Mouse (Mus musculus): Measurements from ENCODE around the gene Pwwp2b. TPM values are rescaled to one million over a fixed set of nuclear protein-coding genes. Genes with fewer than 3 reads are reported as not detected.
A peak's percentile ranks its signal among the peaks of the same experiment; 100 is the strongest.

Pwwp2b gene
- polyA plus RNA-seq, 1 experiment from 2014 or later = 5.8 TPM

GRCm38 (mm10) chr7:139252986-139253385 is 4.7 kb downstream of the Pwwp2b start:
- Histone ChIP-seq H3K27ac (0 out of 2 replicates have a peak overlapping the region, but pooled peaks have one; percentile 39), H3K27me3 (ENCODE audit: low read depth, poor library complexity, severe bottlenecking) (peaks cover 35% of the 10 kb centered on the region), H3K36me3 (peaks cover 6% of the 10 kb centered on the region; the same call in 1 of the 2 replicates), H3K4me3 (no peak overlapping the region), H3K9me3 (replicated peaks) (no peaks in the 10 kb centered on the region), H3K4me1 (peaks cover 46% of the 10 kb centered on the region)
- 75% methylated on average over 9 of the region's 9 CpGs for WGBS
- DNase-seq (ENCODE audit: low spot score) = no peak

GRCm38 (mm10) chr7:139253462-139253861 is 5.2 kb downstream of the Pwwp2b start:
- H3K27ac ChIP-seq = 0 out of 2 replicates have a peak overlapping the region, but pooled peaks have one; percentile 39
- peaks cover 41% of the 10 kb centered on the region for H3K4me1 ChIP-seq
- 71% methylated on average over 3 of the region's 3 CpGs for WGBS
- H3K9me3 ChIP-seq (replicated peaks) = no peaks in the 10 kb centered on the region
- peaks cover 6% of the 10 kb centered on the region; the same call in 1 of the 2 replicates for H3K36me3 ChIP-seq
- no peak for DNase-seq (ENCODE audit: low spot score)
- no peak overlapping the region for H3K4me3 ChIP-seq
- peaks cover 35% of the 10 kb centered on the region for H3K27me3 ChIP-seq (ENCODE audit: low read depth, poor library complexity, severe bottlenecking)

GRCm38 (mm10) chr7:139254626-139255025 is 6.3 kb downstream of the Pwwp2b start:
- Histone ChIP-seq H3K9me3 (replicated peaks) (no peaks in the 10 kb centered on the region), H3K4me1 (peaks cover 30% of the 10 kb centered on the region), H3K27me3 (ENCODE audit: low read depth, poor library complexity, severe bottlenecking) (peaks cover 24% of the 10 kb centered on the region), H3K4me3 (no peak overlapping the region), H3K36me3 (peaks cover 6% of the 10 kb centered on the region; the same call in 1 of the 2 replicates), H3K27ac (no peak overlapping the region)
- 85% methylated on average over 5 of the region's 5 CpGs for WGBS
- DNase-seq (ENCODE audit: low spot score) = no peak

GRCm38 (mm10) chr7:139257752-139258542 is 9.7 kb downstream of the Pwwp2b start:
- no peaks in the 10 kb centered on the region for H3K9me3 ChIP-seq (replicated peaks)
- H3K4me1 ChIP-seq = peaks cover 12% of the 10 kb centered on the region; the same call in 1 of the 2 replicates
- peaks cover 13% of the 10 kb centered on the region; the same call in 1 of the 2 replicates for H3K36me3 ChIP-seq
- WGBS = 77% methylated on average over 10 of the region's 10 CpGs
- H3K27ac ChIP-seq = no peak overlapping the region
- no peaks in the 10 kb centered on the region for H3K27me3 ChIP-seq (ENCODE audit: low read depth, poor library complexity, severe bottlenecking)
- no peak for DNase-seq (ENCODE audit: low spot score)
- no peak overlapping the region for H3K4me3 ChIP-seq

GRCm38 (mm10) chr7:139264337-139264736 is 16.1 kb downstream of the Pwwp2b start:
- Histone ChIP-seq H3K4me3 (no peak overlapping the region), H3K4me1 (no peaks in the 10 kb centered on the region), H3K27ac (no peak overlapping the region), H3K36me3 (peaks cover 9% of the 10 kb centered on the region; the same call in 1 of the 2 replicates), H3K27me3 (ENCODE audit: low read depth, poor library complexity, severe bottlenecking) (no peaks in the 10 kb centered on the region), H3K9me3 (replicated peaks) (no peaks in the 10 kb centered on the region)
- DNase-seq (ENCODE audit: low spot score) = no peak
- WGBS = 57% methylated on average over 4 of the region's 4 CpGs

GRCm38 (mm10) chr7:139265634-139266033 is 17.4 kb downstream of the Pwwp2b start:
- Histone ChIP-seq H3K36me3 (peaks cover 9% of the 10 kb centered on the region; the same call in 1 of the 2 replicates), H3K4me3 (no peak overlapping the region), H3K4me1 (no peaks in the 10 kb centered on the region), H3K9me3 (replicated peaks) (no peaks in the 10 kb centered on the region), H3K27ac (no peak overlapping the region), H3K27me3 (ENCODE audit: low read depth, poor library complexity, severe bottlenecking) (no peaks in the 10 kb centered on the region)
- no peak for DNase-seq (ENCODE audit: low spot score)
- WGBS = 75% methylated on average over 6 of the region's 6 CpGs

GRCm38 (mm10) chr7:139266431-139266830 is 18.1 kb downstream of the Pwwp2b start:
- Histone ChIP-seq H3K27me3 (ENCODE audit: low read depth, poor library complexity, severe bottlenecking) (no peaks in the 10 kb centered on the region), H3K9me3 (replicated peaks) (no peaks in the 10 kb centered on the region), H3K36me3 (0 out of 2 replicates have a peak, but pooled peaks cover 3% of the 10 kb centered on the region), H3K27ac (no peak overlapping the region), H3K4me1 (no peaks in the 10 kb centered on the region), H3K4me3 (no peak overlapping the region)
- WGBS = 85% methylated on average over 6 of the region's 6 CpGs
- DNase-seq (ENCODE audit: low spot score) = no peak

GRCm38 (mm10) chr7:139266886-139267870 is 18.9 kb downstream of the Pwwp2b start:
- WGBS = 78% methylated on average over 8 of the region's 8 CpGs
- Histone ChIP-seq H3K36me3 (0 out of 2 replicates have a peak, but pooled peaks cover 2% of the 10 kb centered on the region), H3K27ac (no peak overlapping the region), H3K9me3 (replicated peaks) (no peaks in the 10 kb centered on the region), H3K4me1 (peaks cover 1% of the 10 kb centered on the region; the same call in 1 of the 2 replicates), H3K4me3 (no peak overlapping the region), H3K27me3 (ENCODE audit: low read depth, poor library complexity, severe bottlenecking) (no peaks in the 10 kb centered on the region)
- DNase-seq (ENCODE audit: low spot score) = no peak

GRCm38 (mm10) chr7:139270738-139271137 is 22.5 kb downstream of the Pwwp2b start:
- 73% methylated on average over 1 of the region's 1 CpGs for WGBS
- Histone ChIP-seq H3K36me3 (0 out of 2 replicates have a peak, but pooled peaks cover 2% of the 10 kb centered on the region), H3K4me1 (peaks cover 18% of the 10 kb centered on the region), H3K4me3 (no peak overlapping the region), H3K27me3 (ENCODE audit: low read depth, poor library complexity, severe bottlenecking) (no peaks in the 10 kb centered on the region), H3K9me3 (replicated peaks) (no peaks in the 10 kb centered on the region), H3K27ac (no peak overlapping the region)
- no peak for DNase-seq (ENCODE audit: low spot score)

- 86% methylated on average over 5 of the region's 5 CpGs for WGBS
- DNase-seq (ENCODE audit: low spot score) = no peak
- Histone ChIP-seq H3K4me3 (no peak overlapping the region), H3K27ac (no peak overlapping the region), H3K36me3 (0 out of 2 replicates have a peak, but pooled peaks cover 2% of the 10 kb centered on the region), H3K9me3 (replicated peaks) (no peaks in the 10 kb centered on the region), H3K27me3 (ENCODE audit: low read depth, poor library complexity, severe bottlenecking) (no peaks in the 10 kb centered on the region), H3K4me1 (peaks cover 18% of the 10 kb centered on the region)
Measured at GRCm38 (mm10) chr7:139271871-139272270, 23.6 kb downstream of the Pwwp2b start.

GRCm38 (mm10) chr7:139272639-139273396 is 24.5 kb downstream of the Pwwp2b start:
- Histone ChIP-seq H3K27me3 (ENCODE audit: low read depth, poor library complexity, severe bottlenecking) (no peaks in the 10 kb centered on the region), H3K4me3 (no peak overlapping the region), H3K4me1 (peaks cover 18% of the 10 kb centered on the region), H3K27ac (peak overlapping the region; percentile 16; the same call in 1 of the 2 replicates), H3K9me3 (replicated peaks) (no peaks in the 10 kb centered on the region), H3K36me3 (0 out of 2 replicates have a peak, but pooled peaks cover 2% of the 10 kb centered on the region)
- no peak for DNase-seq (ENCODE audit: low spot score)
- 32% methylated on average over 1 of the region's 1 CpGs for WGBS

- no peaks in the 10 kb centered on the region for H3K27me3 ChIP-seq (ENCODE audit: low read depth, poor library complexity, severe bottlenecking)
- WGBS = 67% methylated on average over 2 of the region's 2 CpGs
- H3K27ac ChIP-seq = no peak overlapping the region
- no peak overlapping the region for H3K4me3 ChIP-seq
- DNase-seq (ENCODE audit: low spot score) = no peak
- H3K36me3 ChIP-seq = 0 out of 2 replicates have a peak, but pooled peaks cover 2% of the 10 kb centered on the region
- H3K9me3 ChIP-seq (replicated peaks) = no peaks in the 10 kb centered on the region
- H3K4me1 ChIP-seq = peaks cover 18% of the 10 kb centered on the region
Measured at GRCm38 (mm10) chr7:139273397-139273719, 25.1 kb downstream of the Pwwp2b start.
